Comparison of ENCODE assay signal across 8 mouse cellular contexts in genomic region chr5:30927945-30928529, GRCm38 (mm10). TPM values are rescaled to one million over a fixed set of nuclear protein-coding genes. Genes with fewer than 3 reads are reported as not detected.
DNase-seq lines count a peak whose midpoint lies in the region; ATAC-seq lines count a peak whose summit lies in the region.

No protein-coding gene starts in this region.

- peaks cover 6% of the 10 kb centered on the region; the same call in 1 of the 2 replicates for H3K27me3 ChIP-seq in hindbrain, embryonic 10.5 days (ENCODE audit: insufficient read depth, poor library complexity, severe bottlenecking)
- no peaks in the 10 kb centered on the region for H3K27me3 ChIP-seq in limb, embryonic 13.5 days

- no peaks in the 10 kb centered on the region for H3K9me3 ChIP-seq in hindbrain, embryonic 10.5 days
- H3K9me3 ChIP-seq in limb, embryonic 13.5 days: no peaks in the 10 kb centered on the region

- H3K4me1 ChIP-seq in hindbrain, embryonic 10.5 days (replicated peaks): peaks cover 5% of the 10 kb centered on the region; the same call in 1 of the 2 replicates
- H3K4me1 ChIP-seq in limb, embryonic 13.5 days: peaks cover 10% of the 10 kb centered on the region

- peak overlapping the region; percentile 30; the same call in 1 of the 2 replicates for H3K4me3 ChIP-seq in hindbrain, embryonic 10.5 days
- H3K4me3 ChIP-seq in limb, embryonic 13.5 days: 0 out of 2 replicates have a peak overlapping the region, but pooled peaks have one; percentile 5

- 0 out of 2 replicates have a peak overlapping the region, but pooled peaks have one; percentile 36 for H3K27ac ChIP-seq in hindbrain, embryonic 10.5 days
- no peak overlapping the region for H3K27ac ChIP-seq in limb, embryonic 13.5 days

- no peak for ATAC-seq in limb, embryonic 13.5 days (ENCODE audit: low FRiP score, low read depth)

- no peaks in the 10 kb centered on the region for H3K36me3 ChIP-seq in hindbrain, embryonic 10.5 days
- peaks cover 6% of the 10 kb centered on the region; the same call in 1 of the 2 replicates for H3K36me3 ChIP-seq in limb, embryonic 13.5 days

- peak; percentile 63 for DNase-seq in layer of hippocampus, adult 11-12 months (ENCODE audit: low spot score)
- no peak for DNase-seq in layer of hippocampus, adult 9-10 months (ENCODE audit: low spot score)
- peak; percentile 60 for DNase-seq in embryo, embryonic 10 days (ENCODE audit: low spot score)
- no peak for DNase-seq in hindbrain, embryonic 10.5 days (ENCODE audit: low spot score)
- peak; percentile 60 for DNase-seq in retina, embryonic 14.5 days (ENCODE audit: low spot score)
- DNase-seq in spleen, postnatal 36 days (ENCODE audit: low spot score in 2 of 2): no peak
- no peak for DNase-seq in gastrocnemius, postnatal 10 days

- WGBS in hindbrain, embryonic 10.5 days: 42% methylated on average over 7 of the region's 7 CpGs
- 43% methylated on average over 7 of the region's 7 CpGs for WGBS in limb, embryonic 13.5 days

- no peak overlapping the region for H3K9ac ChIP-seq in limb, embryonic 13.5 days

- peak overlapping the region; percentile 48 for H3K4me2 ChIP-seq in limb, embryonic 13.5 days (replicated peaks)

RNA-seq across cellular contexts. Expression of gene Khk, which starts 6.8 kb away (rescaled TPM):
- 7.2 and 8.0 TPM in 2 replicates for polyA plus RNA-seq in hindbrain, embryonic 10.5 days (2016; fragmentation: Nextera tagmentation; extraction: Ambion mirVana)
- 20.0 and 22.6 TPM in 2 replicates for polyA plus RNA-seq in limb, embryonic 13.5 days (2015; fragmentation: Nextera tagmentation; extraction: Ambion mirVana)
- 10 to 100 TPM; 27.9 TPM for total RNA-seq in gastrocnemius, postnatal 10 days (2021)

RNA-seq across cellular contexts. Expression of gene Emilin1, which starts 14.8 kb away (rescaled TPM):
- polyA plus RNA-seq in hindbrain, embryonic 10.5 days (2016; fragmentation: Nextera tagmentation; extraction: Ambion mirVana): 85.1 and 87.4 TPM in 2 replicates
- polyA plus RNA-seq in limb, embryonic 13.5 days (2015; fragmentation: Nextera tagmentation; extraction: Ambion mirVana): 279 and 281 TPM in 2 replicates
- total RNA-seq in gastrocnemius, postnatal 10 days (2021): 10 to 100 TPM; 42.2 to 60.5 TPM

RNA-seq across cellular contexts. Expression of gene Cgref1, which starts 17.4 kb away (rescaled TPM):
- 3.7 and 6.7 TPM in 2 replicates for polyA plus RNA-seq in hindbrain, embryonic 10.5 days (2016; fragmentation: Nextera tagmentation; extraction: Ambion mirVana)
- polyA plus RNA-seq in limb, embryonic 13.5 days (2015; fragmentation: Nextera tagmentation; extraction: Ambion mirVana): 7.6 and 8.7 TPM in 2 replicates
- 10 to 100 TPM in 1 of 2 experiments, 1 to 10 TPM in 1; 8.5 to 15.3 TPM for total RNA-seq in gastrocnemius, postnatal 10 days (2021)

RNA-seq across cellular contexts. Expression of gene Ost4, which starts 20.4 kb away (rescaled TPM):
- 405 and 407 TPM in 2 replicates for polyA plus RNA-seq in hindbrain, embryonic 10.5 days (2016; fragmentation: Nextera tagmentation; extraction: Ambion mirVana)
- 408 and 424 TPM in 2 replicates for polyA plus RNA-seq in limb, embryonic 13.5 days (2015; fragmentation: Nextera tagmentation; extraction: Ambion mirVana)
- 100 to 1,000 TPM; 149 to 168 TPM for total RNA-seq in gastrocnemius, postnatal 10 days (2021)

RNA-seq across cellular contexts. Expression of gene Preb, which starts 32.1 kb away (rescaled TPM):
- polyA plus RNA-seq in hindbrain, embryonic 10.5 days (2016; fragmentation: Nextera tagmentation; extraction: Ambion mirVana): 147 and 152 TPM in 2 replicates
- polyA plus RNA-seq in limb, embryonic 13.5 days (2015; fragmentation: Nextera tagmentation; extraction: Ambion mirVana): 136 and 142 TPM in 2 replicates
- total RNA-seq in gastrocnemius, postnatal 10 days (2021): 10 to 100 TPM; 76.8 to 83.0 TPM

Comparison
In these comparisons a context has a peak if more than half of its experiments do, and no peak if none do; other contexts are left out.
1. DNase-seq: peak in layer of hippocampus, adult 11-12 months (single experiment), embryo, embryonic 10 days (single experiment) and retina, embryonic 14.5 days (single experiment); none in layer of hippocampus, adult 9-10 months (single experiment), hindbrain, embryonic 10.5 days (single experiment), spleen, postnatal 36 days (0 of 2) and gastrocnemius, postnatal 10 days (single experiment).